Mouse (Mus musculus) adrenal gland, adult (tissue): Measurements from ENCODE around the gene Cyp26a1.

ENCODE experiments used
- DNase-seq, 2 experiments: peaks; one replicate each; pipeline ENCODE4 v3.0.0; 2022 to 2023; ENCODE audit warnings: low spot score in 1 of 2; ENCODE audit not compliant: inconsistent age in 2 of 2

Cyp26a1 gene

GRCm38 (mm10) chr19:37698273-37699160 is 919 bp downstream of the Cyp26a1 start:
- DNase-seq, result no peak

GRCm38 (mm10) chr19:37699711-37700110 is 2.1 kb downstream of the Cyp26a1 start:
- no peak for DNase-seq

- DNase-seq, result peak; percentile 55 to 89
Measured at GRCm38 (mm10) chr19:37702377-37703076, 4.9 kb downstream of the Cyp26a1 start.

GRCm38 (mm10) chr19:37703902-37704509 is 6.4 kb downstream of the Cyp26a1 start:
- peak; percentile 68 to 93 for DNase-seq

- no peak for DNase-seq
Measured at GRCm38 (mm10) chr19:37705722-37706121, 8.1 kb downstream of the Cyp26a1 start.

GRCm38 (mm10) chr19:37714681-37715080 is 17.1 kb downstream of the Cyp26a1 start:
- no peak for DNase-seq

GRCm38 (mm10) chr19:37715980-37716379 is 18.4 kb downstream of the Cyp26a1 start:
- no peak for DNase-seq

- DNase-seq, result no peak
Measured at GRCm38 (mm10) chr19:37716524-37717175, 19.1 kb downstream of the Cyp26a1 start.

- no peak for DNase-seq
Measured at GRCm38 (mm10) chr19:37719166-37719565, 21.6 kb downstream of the Cyp26a1 start.

- no peak for DNase-seq
Measured at GRCm38 (mm10) chr19:37724591-37724990, 27.0 kb downstream of the Cyp26a1 start.

- DNase-seq, result no peak
Measured at GRCm38 (mm10) chr19:37726585-37726984, 29.0 kb downstream of the Cyp26a1 start.

GRCm38 (mm10) chr19:37727366-37727765 is 29.8 kb downstream of the Cyp26a1 start:
- no peak for DNase-seq

GRCm38 (mm10) chr19:37735426-37735825 is 37.8 kb downstream of the Cyp26a1 start:
- DNase-seq, result no peak

GRCm38 (mm10) chr19:37738575-37738974 is 41.0 kb downstream of the Cyp26a1 start:
- peak; percentile 8 to 52 for DNase-seq

- no peak for DNase-seq
Measured at GRCm38 (mm10) chr19:37740043-37740442, 42.4 kb downstream of the Cyp26a1 start.
